Mouse (Mus musculus) embryonic facial prominence, embryonic 10.5 days (tissue): ENCODE data around the gene Sept7. TPM values are rescaled to one million over a fixed set of nuclear protein-coding genes. Genes with fewer than 3 reads are reported as not detected.

Experiments used
- DNase-seq: peaks from one replicate; pipeline ENCODE4 v3.0.0-alpha.2; 2017; ENCODE audit warnings: low spot score
- H3K27ac ChIP-seq: fragments of 300-500 bp; sonication (generic); replicated peaks from 2 replicates; pipeline ENCODE4 v1.5.1; 2016; ENCODE audit warnings: mild to moderate bottlenecking
- H3K27me3 ChIP-seq: fragments of 300-500 bp; sonication (generic); replicated peaks from 2 replicates; pipeline ENCODE4 v1.6.1; 2016; ENCODE audit warnings: low read depth, mild to moderate bottlenecking; ENCODE audit not compliant: poor library complexity, severe bottlenecking
- H3K36me3 ChIP-seq: fragments of 300-500 bp; sonication (generic); replicated peaks from 2 replicates; pipeline ENCODE4 v1.6.1; 2016; ENCODE audit warnings: mild to moderate bottlenecking, moderate library complexity
- H3K4me1 ChIP-seq: fragments of 300-500 bp; sonication (generic); 2 replicates; pipeline ENCODE4 v1.6.1; 2016
- H3K4me3 ChIP-seq: fragments of 300-500 bp; sonication (generic); 2 replicates; pipeline ENCODE4 v1.5.1; 2016; ENCODE audit warnings: mild to moderate bottlenecking, moderate library complexity
- H3K9me3 ChIP-seq: fragments of 300-500 bp; sonication (generic); 2 replicates; pipeline ENCODE4 v1.6.1; 2016; ENCODE audit warnings: mild to moderate bottlenecking
- WGBS: fragments of 180-500 bp; shearing (Covaris S2); methylation state at CpG from one replicate; pipeline ENCODE4 v1.1.7; 2016; 5-methylcytosine and 5-hydroxymethylcytosine counted together
- polyA plus RNA-seq: library from polyadenylated mRNA; unstranded; fragments of >200 nt; fragmentation: Nextera tagmentation; extraction: Ambion mirVana; gene quantifications from 2 replicates; pipeline ENCODE4 v1.2.1, GENCODE M21; 2016

Gene Sept7
- polyA plus RNA-seq, 1 experiment from 2014 or later, result 243 TPM

DNA sequence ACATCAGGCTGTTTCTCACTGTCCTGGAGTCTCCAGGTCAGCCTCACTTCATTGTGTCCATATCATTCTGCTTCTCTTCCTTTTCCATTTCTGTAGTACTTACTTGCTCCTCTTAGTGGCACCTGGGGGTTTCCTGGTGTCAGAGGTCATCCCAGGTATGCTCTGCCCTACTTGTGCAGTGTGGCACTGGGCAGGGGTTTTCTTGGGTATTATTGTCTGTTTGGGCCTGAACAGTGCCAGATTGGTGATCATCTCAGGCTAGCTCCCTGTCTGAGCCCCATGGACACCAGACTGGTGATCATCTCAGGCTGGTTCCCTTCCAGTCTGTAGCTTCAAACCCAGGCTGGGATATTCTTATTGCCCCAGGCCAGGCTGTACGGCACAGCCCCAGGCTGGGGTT is 88.2 kb downstream of the Sept7 start:
- no peak overlapping the region for H3K4me3 ChIP-seq
- no peaks in the 10 kb centered on the region; the same call in 1 of the 2 replicates for H3K4me1 ChIP-seq
- no peaks in the 10 kb centered on the region for H3K9me3 ChIP-seq
- DNase-seq, result no peak
- no peaks in the 10 kb centered on the region for H3K36me3 ChIP-seq
- H3K27ac ChIP-seq, result no peak overlapping the region
- 83% methylated on average over 1 of the region's 1 CpGs for WGBS
- no peaks in the 10 kb centered on the region for H3K27me3 ChIP-seq

GRCm38 (mm10) chr9:25353775-25354174 is 101.5 kb downstream of the Sept7 start:
- Histone ChIP-seq H3K27ac (no peak overlapping the region), H3K4me3 (no peak overlapping the region), H3K27me3 (no peaks in the 10 kb centered on the region), H3K9me3 (no peaks in the 10 kb centered on the region), H3K4me1 (no peaks in the 10 kb centered on the region), H3K36me3 (no peaks in the 10 kb centered on the region)
- 80% methylated on average over 1 of the region's 1 CpGs for WGBS
- no peak for DNase-seq

DNA sequence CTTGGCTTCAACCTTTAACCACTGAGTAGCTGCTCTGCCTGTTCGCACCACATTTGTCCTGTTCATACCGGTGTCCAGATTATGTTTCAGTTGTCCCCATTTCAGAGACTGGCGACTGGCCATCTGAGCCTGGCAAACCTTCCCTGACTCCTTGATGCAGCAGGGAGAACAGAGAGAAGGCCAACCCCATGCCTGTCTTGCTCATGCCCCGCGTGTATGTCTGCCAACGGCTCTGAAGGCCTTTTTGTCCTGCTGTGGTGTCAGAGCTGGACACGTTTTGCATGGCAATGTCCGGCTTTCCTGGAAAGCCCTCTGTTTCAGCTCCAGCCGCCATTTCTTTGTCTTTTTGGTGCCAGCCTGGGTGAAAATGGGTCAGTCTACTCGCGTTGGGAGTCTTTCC is 103.6 kb downstream of the Sept7 start:
- H3K4me1 ChIP-seq, result no peaks in the 10 kb centered on the region
- 90% methylated on average over 11 of the region's 11 CpGs for WGBS

DNA sequence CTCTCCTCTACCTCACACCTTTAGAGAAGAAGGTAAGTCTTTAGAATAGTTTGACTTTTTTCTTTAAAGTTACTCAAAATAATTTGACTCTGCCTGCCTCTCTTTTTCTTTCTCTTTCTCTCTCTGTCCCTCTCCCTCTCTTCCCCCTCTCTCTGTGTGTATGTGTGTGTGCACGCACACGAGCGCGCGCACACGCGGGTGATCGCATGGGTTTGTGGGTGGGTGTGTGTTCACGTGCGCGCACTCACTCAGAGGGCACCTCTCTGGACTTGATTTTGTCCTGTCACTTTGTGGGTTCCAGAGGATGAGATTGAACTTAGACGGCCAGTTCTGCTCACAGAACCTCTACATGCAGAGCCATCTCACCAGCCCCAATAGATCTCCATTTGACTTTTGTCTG is 105.3 kb downstream of the Sept7 start:
- DNase-seq, result no peak
- no peaks in the 10 kb centered on the region for H3K9me3 ChIP-seq
- no peak overlapping the region for H3K4me3 ChIP-seq
- no peaks in the 10 kb centered on the region for H3K4me1 ChIP-seq
- no peak overlapping the region for H3K27ac ChIP-seq
- WGBS, result 96% methylated on average over 12 of the region's 12 CpGs
- H3K27me3 ChIP-seq, result no peaks in the 10 kb centered on the region
- H3K36me3 ChIP-seq, result no peaks in the 10 kb centered on the region

More for the DNA sequence above, 103.6 kb downstream of the Sept7 start:
- Histone ChIP-seq H3K4me3 (no peak overlapping the region), H3K27ac (no peak overlapping the region), H3K9me3 (no peaks in the 10 kb centered on the region), H3K36me3 (no peaks in the 10 kb centered on the region), H3K27me3 (no peaks in the 10 kb centered on the region)
- DNase-seq, result no peak

DNA sequence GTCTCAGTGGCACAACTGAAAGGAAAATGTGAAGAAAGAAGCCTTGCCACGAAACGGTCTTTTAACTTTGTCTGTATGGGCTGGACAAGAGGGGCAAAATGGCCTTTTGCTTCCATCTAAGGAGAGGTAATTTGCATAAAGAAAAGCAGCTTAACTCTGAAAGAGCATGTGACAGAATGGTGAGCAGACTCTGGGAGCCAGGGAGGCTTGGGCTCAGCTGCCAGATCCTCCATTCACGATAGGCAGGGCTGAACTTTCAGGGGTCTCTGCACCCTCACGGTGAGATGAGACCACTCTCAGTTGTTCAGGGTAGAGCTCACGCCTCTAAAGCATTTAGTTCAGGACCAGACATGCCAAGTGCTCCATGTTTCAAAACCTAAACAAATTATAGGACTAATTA is 105.8 kb downstream of the Sept7 start:
- Histone ChIP-seq H3K27me3 (no peaks in the 10 kb centered on the region), H3K9me3 (no peaks in the 10 kb centered on the region), H3K4me1 (no peaks in the 10 kb centered on the region), H3K27ac (no peak overlapping the region), H3K4me3 (no peak overlapping the region), H3K36me3 (no peaks in the 10 kb centered on the region)
- 77% methylated on average over 5 of the region's 5 CpGs for WGBS
- DNase-seq, result no peak

Other genes starting within 250 kb of the Sept7 start
- gene Gm10181, start 163.0 kb upstream of the Sept7 start, polyA plus RNA-seq, result not detected in 2 replicates
- gene Herpud2, start 100.6 kb upstream of the Sept7 start, polyA plus RNA-seq, result 23.0 and 23.5 TPM in 2 replicates
- 19.4 and 20.1 TPM in 2 replicates for gene Eepd1, start 229.1 kb downstream of the Sept7 start, polyA plus RNA-seq